Mouse (Mus musculus): ENCODE results near the gene Usp8.

Usp8 gene

DNA sequence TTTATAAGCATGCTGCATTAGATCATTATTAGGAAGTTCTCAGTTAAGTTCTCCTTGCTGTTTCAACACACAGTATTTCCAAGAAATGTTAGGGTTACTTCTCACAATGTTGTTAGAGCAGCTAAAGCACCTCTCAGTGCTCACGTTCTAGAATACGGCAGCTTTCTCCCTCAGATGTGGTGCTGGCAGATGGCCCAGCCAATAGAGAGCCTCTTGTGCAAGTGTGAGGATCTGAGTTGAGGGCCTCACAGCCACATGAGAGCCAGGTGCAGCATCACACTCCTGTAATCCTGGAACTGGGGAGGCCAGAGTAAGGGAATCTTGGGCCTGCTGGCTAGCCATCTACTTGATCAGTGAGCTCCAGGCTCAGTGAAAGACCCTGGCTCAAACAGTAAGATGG is 33.2 kb downstream of the Usp8 start:
- DNase-seq (ENCODE audit: low spot score), result no peak

- DNase-seq (ENCODE audit: low spot score), result no peak
These were observed 36.3 kb downstream of the Usp8 start for GRCm38 (mm10) chr2:126743389-126743788.

GRCm38 (mm10) chr2:126755664-126756063 is 48.5 kb downstream of the Usp8 start:
- no peak for DNase-seq (ENCODE audit: low spot score)

- DNase-seq (ENCODE audit: low spot score), result no peak
These were observed 52.2 kb downstream of the Usp8 start for GRCm38 (mm10) chr2:126759351-126759750.

DNA sequence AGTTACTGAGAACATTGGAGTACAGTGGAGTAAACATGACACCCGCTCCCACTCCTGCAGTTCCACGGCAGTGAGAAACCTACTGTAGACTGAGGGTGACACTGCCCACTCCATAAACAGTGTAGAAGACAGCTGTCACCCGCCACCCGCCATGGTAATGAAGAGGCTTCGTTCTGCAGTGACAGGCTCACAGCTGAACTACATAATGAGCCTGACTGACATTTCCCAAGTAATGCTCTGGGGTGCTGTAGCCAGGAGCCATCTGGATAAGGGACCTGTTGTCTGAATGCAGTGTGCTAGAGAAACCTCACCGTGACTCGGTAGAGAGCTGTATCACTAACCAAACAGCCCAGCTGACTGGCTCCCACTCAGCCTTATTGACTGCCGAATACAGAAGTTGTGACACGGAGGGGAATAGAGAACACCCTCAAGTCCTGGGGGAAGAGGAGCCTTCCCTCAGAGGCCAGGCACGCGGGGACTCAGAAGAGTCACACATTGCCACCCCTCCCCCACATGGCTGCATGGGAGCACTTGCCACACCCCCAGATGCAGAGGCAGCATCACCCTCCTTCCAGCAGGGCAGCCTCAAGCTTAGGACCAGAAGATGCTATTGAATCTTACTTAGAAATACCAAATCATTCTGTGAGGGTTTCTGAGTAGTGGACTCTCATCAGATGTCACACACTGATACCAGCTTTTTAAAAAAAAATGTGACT is 58.9 kb downstream of the Usp8 start:
- DNase-seq (ENCODE audit: low spot score), result peak; percentile 3

GRCm38 (mm10) chr2:126767599-126767998 is 60.5 kb downstream of the Usp8 start:
- no peak for DNase-seq (ENCODE audit: low spot score)

GRCm38 (mm10) chr2:126768194-126768593 is 61.1 kb downstream of the Usp8 start:
- no peak for DNase-seq (ENCODE audit: low spot score)

GRCm38 (mm10) chr2:126769431-126770181 is 62.5 kb downstream of the Usp8 start:
- no peak for DNase-seq (ENCODE audit: low spot score)

DNA sequence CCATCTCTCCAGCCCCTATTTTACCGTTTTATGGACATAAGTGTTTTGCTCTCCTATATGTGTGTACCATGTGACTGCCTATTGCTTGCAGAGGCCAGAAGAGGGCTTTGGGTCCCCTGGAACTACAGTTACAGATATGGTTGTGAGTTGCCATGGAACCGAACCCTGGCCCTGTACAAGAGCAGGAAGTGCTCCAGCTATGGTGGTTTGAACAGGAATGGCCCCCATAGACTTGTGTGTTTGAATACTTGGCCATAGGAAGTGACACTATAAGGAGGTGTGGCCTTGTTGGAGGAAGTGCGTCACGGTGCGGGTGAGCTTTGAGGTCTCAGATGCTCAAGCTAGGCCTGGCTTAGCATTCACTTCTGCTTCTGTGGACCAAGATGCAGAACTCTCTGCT is 65.1 kb downstream of the Usp8 start:
- DNase-seq (ENCODE audit: low spot score), result no peak

- no peak for DNase-seq (ENCODE audit: low spot score)
These were observed 68.8 kb downstream of the Usp8 start for GRCm38 (mm10) chr2:126775951-126776350.

DNA sequence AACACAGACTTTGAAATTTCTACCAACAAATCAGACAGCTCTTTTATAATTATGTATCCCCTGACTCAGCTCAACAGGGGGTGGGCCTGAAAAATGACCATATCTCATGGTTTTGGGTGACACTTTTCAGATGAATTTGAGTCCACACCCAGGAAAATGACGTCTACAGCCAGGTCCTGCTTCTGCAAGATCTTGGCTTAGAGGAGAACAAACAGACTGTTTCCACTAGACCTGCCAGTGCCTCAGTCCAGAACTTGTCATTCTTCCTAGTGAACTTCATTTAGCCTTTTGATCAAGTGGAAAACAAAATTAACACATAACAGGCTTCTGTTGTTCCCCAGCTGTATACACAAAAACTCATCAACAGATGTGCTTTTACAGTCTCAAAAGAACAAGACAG is 69.3 kb downstream of the Usp8 start:
- DNase-seq (ENCODE audit: low spot score), result no peak

DNA sequence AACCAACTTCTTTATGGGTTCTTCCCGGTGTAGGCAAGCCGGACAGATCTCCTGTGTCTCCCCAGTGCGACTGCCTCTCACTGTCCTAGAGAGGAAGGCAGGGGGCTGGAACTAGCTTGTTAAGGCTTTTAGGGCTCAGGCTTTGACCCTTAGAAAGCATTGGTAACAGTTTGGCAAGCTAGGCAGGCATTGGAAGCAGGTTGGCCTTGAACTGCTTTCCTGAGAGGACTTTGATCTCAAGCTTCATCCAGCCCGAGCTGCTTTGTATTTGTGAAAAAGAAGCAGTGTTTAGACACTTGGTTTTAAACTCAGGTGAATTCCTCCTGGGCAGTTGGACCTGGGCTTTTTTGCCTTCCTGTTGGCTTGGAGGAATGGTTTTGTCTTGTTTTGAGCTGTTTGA is 71.7 kb downstream of the Usp8 start:
- no peak for DNase-seq (ENCODE audit: low spot score)

DNA sequence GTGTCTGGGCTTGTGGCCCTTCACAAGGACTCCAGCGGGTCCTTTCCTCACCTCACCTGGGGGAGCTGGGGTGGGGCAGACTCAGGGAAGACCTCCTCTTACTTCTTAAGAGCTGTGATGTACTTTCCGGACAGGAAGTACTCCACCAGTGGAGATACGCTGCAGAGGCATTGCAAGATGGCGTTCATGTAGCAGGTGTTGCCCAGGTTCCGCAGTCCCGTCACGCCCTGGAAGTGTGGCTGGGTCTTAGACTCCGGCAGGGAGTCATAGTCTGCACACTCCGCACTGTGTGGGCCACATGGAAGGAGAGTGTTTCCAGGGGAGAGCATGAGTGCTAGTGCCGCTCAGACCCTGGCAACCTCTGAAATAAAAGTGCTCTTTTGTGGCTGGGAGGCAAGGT is 73.2 kb downstream of the Usp8 start:
- no peak for DNase-seq (ENCODE audit: low spot score)

GRCm38 (mm10) chr2:126781478-126781877 is 74.3 kb downstream of the Usp8 start:
- DNase-seq (ENCODE audit: low spot score), result no peak

DNA sequence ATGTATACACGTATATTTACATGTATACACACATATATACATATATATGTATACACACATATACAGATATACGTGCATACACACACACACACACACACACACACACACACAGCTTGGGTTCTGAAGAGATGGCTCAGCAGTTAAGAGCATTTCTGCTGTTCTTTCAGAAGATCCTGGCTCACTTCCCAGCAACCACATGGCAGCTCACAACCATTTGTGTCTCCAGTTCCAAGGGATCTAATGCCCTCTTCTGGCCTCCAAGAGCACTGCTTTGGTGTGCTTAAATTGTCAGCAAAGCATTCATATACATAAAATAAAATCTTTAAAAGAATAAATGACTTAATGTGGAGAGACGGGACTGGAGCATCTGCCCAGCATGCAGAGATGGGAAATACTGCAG is 75.3 kb downstream of the Usp8 start:
- DNase-seq (ENCODE audit: low spot score), result peak; percentile 32

DNA sequence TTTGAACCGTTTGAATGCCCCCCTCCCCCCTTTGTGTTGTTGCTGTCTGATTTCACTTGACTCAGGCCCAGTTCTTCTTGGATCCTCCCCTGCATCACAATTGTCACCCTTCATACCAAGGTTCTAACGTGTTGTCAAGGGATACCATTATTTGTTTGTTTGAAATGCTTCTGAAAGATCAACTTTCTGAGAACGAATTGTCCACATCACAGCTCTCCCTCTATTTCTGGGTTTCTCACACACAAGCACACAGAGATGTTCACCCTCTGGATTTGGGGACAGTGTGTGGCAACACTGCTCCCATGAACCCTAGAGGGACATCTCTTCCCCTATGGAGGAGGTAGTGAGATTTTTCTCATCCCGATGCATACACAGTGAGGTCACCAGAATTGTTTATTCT is 76.2 kb downstream of the Usp8 start, which contains the start of gene Usp50:
Usp50 (minus strand) TSS at position 101 of the 400 bp plus-strand sequence.
- no peak for DNase-seq (ENCODE audit: low spot score)

DNA sequence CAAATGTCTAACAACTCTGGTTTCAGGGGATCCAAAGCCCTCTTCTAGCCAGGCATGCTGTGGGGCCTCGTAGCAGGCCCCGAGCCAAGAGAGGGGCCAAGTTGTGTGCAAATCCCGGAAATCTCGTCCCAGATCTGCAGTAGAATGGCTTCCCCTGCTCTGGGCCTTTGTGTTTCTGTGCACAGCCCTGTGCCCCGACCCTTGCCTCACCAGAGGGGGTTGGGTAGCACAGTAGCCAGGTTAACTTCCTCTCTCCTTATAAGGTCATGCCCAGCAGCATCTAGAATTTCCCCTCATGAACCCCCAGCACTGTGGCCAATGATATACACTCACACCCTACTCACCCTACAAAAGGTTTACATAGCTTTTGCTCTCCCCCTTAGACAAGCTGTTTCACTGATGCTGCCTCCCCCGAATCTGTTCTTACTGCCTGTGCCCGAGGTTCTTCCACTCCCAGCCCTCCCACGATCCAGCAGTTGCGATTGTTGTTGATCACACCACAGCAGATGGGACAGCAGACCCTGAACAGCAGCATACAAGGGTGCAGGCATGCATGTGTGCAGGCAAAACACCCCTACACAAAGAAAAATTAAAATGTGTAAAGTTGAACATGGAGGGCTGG is 80.7 kb downstream of the Usp8 start:
- peak; percentile 26 for DNase-seq (ENCODE audit: low spot score)

- no peak for DNase-seq (ENCODE audit: low spot score)
These were observed 85.5 kb downstream of the Usp8 start for GRCm38 (mm10) chr2:126792611-126793010.

GRCm38 (mm10) chr2:126795708-126796107 is 88.6 kb downstream of the Usp8 start:
- DNase-seq (ENCODE audit: low spot score), result no peak

DNA sequence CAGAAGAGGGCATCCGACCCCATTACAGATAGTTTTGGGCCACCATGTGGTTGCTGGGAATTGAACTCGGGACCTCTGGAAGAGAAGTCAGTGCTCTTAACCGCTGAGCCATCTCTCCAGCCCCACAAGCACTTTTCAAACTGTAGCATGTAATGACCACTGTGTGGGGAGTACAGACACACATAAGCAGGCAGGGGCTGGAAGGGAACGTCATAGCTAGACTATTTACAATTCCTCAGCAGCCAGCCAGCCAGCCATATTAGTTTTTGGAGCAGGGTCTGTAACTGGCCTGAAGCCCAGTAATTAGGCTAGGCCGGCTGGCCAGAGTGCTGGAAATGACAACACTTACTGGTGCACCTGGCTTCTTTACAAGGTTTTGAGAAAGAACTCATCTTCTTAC is 91.3 kb downstream of the Usp8 start:
- no peak for DNase-seq (ENCODE audit: low spot score)

DNA sequence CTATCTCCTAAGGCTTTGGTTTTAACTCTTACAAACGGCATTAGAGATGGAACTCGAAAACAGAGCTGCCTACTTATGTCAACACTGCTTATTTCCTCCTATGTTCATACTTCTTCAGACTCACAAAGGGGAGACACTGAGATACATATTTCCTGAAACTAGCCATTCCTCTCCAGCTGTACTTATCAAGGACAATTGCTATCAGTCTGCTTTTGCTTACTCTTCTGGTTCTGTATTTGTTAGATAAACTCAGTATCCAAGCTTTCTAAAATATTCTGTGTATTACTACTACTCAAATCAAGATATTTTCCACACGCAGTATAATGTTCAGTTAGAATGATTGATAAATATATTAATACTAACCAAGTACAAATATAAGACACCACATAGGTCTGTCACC is 94.9 kb downstream of the Usp8 start:
- no peak for DNase-seq (ENCODE audit: low spot score)

Measured in embryo, embryonic 10.5 days (tissue).